Mouse (Mus musculus) E14TG2a.4 (cell line): ENCODE results near the gene Cnnm2.

ENCODE experiments used
- CTCF ChIP-seq: conservative IDR thresholded peaks from 2 replicates; pipeline ENCODE4 v1.5.1; 2014; ENCODE audit warnings: low read length
- POU5F1 ChIP-seq: IDR thresholded peaks from 2 replicates; pipeline ENCODE4 v1.6.1; 2014; ENCODE audit warnings: low read length, borderline replicate concordance

DNA sequence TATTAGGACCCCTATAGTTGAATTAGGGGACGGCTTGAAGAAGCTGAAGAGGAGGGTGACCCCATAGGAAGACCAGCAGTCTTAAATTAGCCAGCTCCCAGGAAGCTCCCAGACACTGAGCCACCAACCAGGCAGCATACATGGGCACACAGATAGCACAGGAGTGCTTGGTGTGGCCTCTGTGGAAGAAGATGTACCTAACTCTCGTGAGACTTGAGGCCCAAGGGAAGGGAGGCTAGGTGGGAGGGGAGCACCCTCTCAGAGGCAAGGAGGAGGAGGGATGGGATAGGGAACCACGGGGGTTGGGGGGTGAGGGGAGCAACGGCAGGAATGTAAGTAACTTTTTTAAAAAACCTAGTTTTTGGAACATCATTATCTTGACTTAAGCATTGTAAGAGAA is 165.0 kb downstream of the Cnnm2 start:
- TF ChIP-seq CTCF (no peak), POU5F1 (no peak)
